ENCODE assay signal across 7 mouse cellular contexts in genomic region chr2:61656421-61657411, GRCm38 (mm10). TPM values are rescaled to one million over a fixed set of nuclear protein-coding genes. Genes with fewer than 3 reads are reported as not detected.
A peak's percentile ranks its signal among the peaks of the same experiment; 100 is the strongest.
DNase-seq lines count a peak whose midpoint lies in the region; ATAC-seq and TF ChIP-seq lines count a peak whose summit lies in the region.

No protein-coding gene starts in this region.

- DNase-seq in adrenal gland, postnatal 10 days: peak; percentile 73
- DNase-seq in cerebellum, postnatal 4 days (ENCODE audit: low spot score in 2 of 2): peak; percentile 39 to 70
- peak; percentile 90 to 91 for DNase-seq in frontal cortex, postnatal 36 days (ENCODE audit: low spot score in 2 of 2)
- DNase-seq in induced T-regulatory cell, adult 2 months (ENCODE audit: low read depth): peak; percentile 63
- peak; percentile 90 for DNase-seq in left cerebral cortex, adult 2 months (ENCODE audit: extremely low spot score in 1 of 2, low spot score in 2 of 2)
- DNase-seq in right cerebral cortex, postnatal 10 days (ENCODE audit: low spot score in 2 of 2): peak; percentile 94 to 96

- H3K27ac ChIP-seq in left cerebral cortex, adult 2 months: peak overlapping the region; percentile 92

- intact Hi-C loops in left cerebral cortex, adult 2 months (cut with DNase I): loop anchor here (2.0 to 10.0 kb wide), 2 partner anchors 148 to 858 kb away; no protein-coding TSS in a partner anchor

- H3K4me3 ChIP-seq in left cerebral cortex, adult 2 months: peak overlapping the region; percentile 49

- ATAC-seq in megakaryocyte, adult 5-6 weeks (ENCODE audit: poor library complexity, severe bottlenecking): peak; percentile 41

- TF ChIP-seq CTCF in left cerebral cortex, adult 2 months (IDR thresholded peaks at IDR 0.05): no peak; the same call in 1 of the 2 replicates

RNA-seq across cellular contexts. Expression of gene Psmd14, which starts 54.8 kb away (rescaled TPM):
- total RNA-seq in adrenal gland, postnatal 10 days (2021): 10 to 100 TPM; 87.6 to 95.0 TPM
- total RNA-seq in left cerebral cortex, adult 2 months (2021): 100 to 1,000 TPM in 1 of 2 experiments, 10 to 100 TPM in 1; 96.3 to 110 TPM
- total RNA-seq in megakaryocyte, adult 5-6 weeks (2015): 177 and 192 TPM in 2 replicates
- 148 and 166 TPM in 2 replicates for total RNA-seq in megakaryocyte, adult 5-6 weeks (2017)

Comparison
In these comparisons a context has a peak if more than half of its experiments do, and no peak if none do; other contexts are left out.
1. Peak in every context shown above with its lines: DNase-seq, ATAC-seq, H3K4me3 ChIP-seq and H3K27ac ChIP-seq.